Mouse (Mus musculus) lung, embryonic 15.5 days (tissue): ENCODE data around the gene Rnaseh2a. TPM values are rescaled to one million over a fixed set of nuclear protein-coding genes. Genes with fewer than 3 reads are reported as not detected.

ENCODE experiments used
- ATAC-seq: fragments of 200-750 bp; cut with Nextera tagmentation; 2 replicates; pipeline ENCODE4 v1.8.0; 2017; ENCODE audit warnings: moderate number of reproducible peaks, borderline replicate concordance; ENCODE audit not compliant: low FRiP score, low TSS enrichment; ENCODE audit errors: extremely low read depth
- H3K27ac ChIP-seq: fragments of 300-500 bp; sonication (generic); 2 replicates; pipeline ENCODE4 v1.5.1; 2015; ENCODE audit warnings: moderate library complexity, mild to moderate bottlenecking, inconsistent platforms
- H3K27me3 ChIP-seq: fragments of 300-500 bp; sonication (generic); 2 replicates; pipeline ENCODE4 v1.6.1; 2015; ENCODE audit warnings: inconsistent platforms
- H3K36me3 ChIP-seq: fragments of 300-500 bp; sonication (generic); 2 replicates; pipeline ENCODE4 v1.6.1; 2015; ENCODE audit warnings: inconsistent platforms
- H3K4me1 ChIP-seq: fragments of 300-500 bp; sonication (generic); 2 replicates; pipeline ENCODE4 v1.6.1; 2015; ENCODE audit warnings: inconsistent platforms
- H3K4me2 ChIP-seq: fragments of 300-500 bp; sonication (generic); 2 replicates; pipeline ENCODE4 v1.6.1; 2015; ENCODE audit warnings: inconsistent platforms, mild to moderate bottlenecking, moderate library complexity
- H3K4me3 ChIP-seq: fragments of 300-500 bp; sonication (generic); 2 replicates; pipeline ENCODE4 v1.5.1; 2015; ENCODE audit warnings: mild to moderate bottlenecking, inconsistent platforms
- H3K9ac ChIP-seq: fragments of 300-500 bp; sonication (generic); 2 replicates; pipeline ENCODE4 v1.6.1; 2015; ENCODE audit warnings: inconsistent platforms
- H3K9me3 ChIP-seq: fragments of 300-500 bp; sonication (generic); 2 replicates; pipeline ENCODE4 v1.6.1; 2016; ENCODE audit warnings: inconsistent platforms
- WGBS: fragments of 180-500 bp; shearing (Covaris S2); methylation state at CpG from one replicate; pipeline ENCODE4 v1.1.7; 2015; 5-methylcytosine and 5-hydroxymethylcytosine counted together
- polyA plus RNA-seq: library from polyadenylated mRNA; unstranded; fragments of >200 nt; fragmentation: Nextera tagmentation; extraction: Ambion mirVana; gene quantifications from 2 replicates; pipeline ENCODE4 v1.2.1, GENCODE M21; 2015

Rnaseh2a gene
- polyA plus RNA-seq, 1 experiment from 2014 or later = 114 TPM

DNA sequence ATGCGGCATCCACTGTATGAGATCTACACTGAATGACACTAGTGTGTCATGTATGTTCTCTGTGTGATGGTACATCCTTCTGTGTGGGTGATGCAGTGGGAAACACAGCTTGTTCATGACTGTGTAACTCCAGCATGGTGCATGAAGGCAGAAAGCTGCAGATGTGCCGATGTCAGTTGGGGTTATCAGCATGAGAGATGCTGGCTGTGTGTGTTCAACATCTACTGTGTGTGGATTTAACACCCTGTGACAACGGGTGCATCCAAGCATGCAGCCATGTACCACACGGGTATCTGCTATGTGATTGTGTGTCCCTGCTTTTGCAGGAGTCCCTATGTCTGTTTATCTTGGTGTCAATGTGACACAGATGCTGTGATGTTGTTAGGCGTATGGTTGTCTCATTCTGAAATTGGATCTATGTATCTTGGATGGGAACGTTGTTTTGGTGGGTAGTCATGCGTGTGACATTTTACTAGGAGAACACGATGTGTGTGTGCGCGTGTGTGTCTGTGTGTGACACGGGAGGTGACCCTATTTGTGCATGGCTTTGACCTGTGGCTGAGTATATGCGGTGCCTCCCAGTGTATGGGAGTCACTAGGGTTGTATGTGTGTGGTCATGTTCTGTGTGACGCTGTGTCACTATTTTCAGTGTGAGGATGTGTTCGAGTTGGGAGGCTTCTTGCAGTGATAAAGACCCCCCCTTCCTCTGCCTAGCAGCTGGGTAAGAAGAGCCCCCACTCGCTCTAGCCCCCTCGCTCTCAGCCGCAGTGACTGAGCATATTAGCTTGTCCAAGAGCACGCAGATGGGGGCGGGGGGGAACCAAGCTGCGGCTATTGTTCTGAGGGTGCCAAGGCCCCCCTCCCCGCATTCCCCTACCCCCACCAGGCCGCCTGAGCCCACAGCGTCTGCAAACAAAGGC lies 33.3 kb downstream of the Rnaseh2a start:
- no peak overlapping the region for H3K27ac ChIP-seq
- peak overlapping the region; percentile 64 for H3K4me2 ChIP-seq
- 22% methylated on average over 23 of the region's 23 CpGs for WGBS
- H3K9ac ChIP-seq = no peak overlapping the region
- no peaks in the 10 kb centered on the region for H3K36me3 ChIP-seq
- H3K4me3 ChIP-seq = peak overlapping the region; percentile 32
- H3K9me3 ChIP-seq = no peaks in the 10 kb centered on the region
- ATAC-seq = no peak
- peaks cover 12% of the 10 kb centered on the region for H3K4me1 ChIP-seq
- peaks cover 76% of the 10 kb centered on the region for H3K27me3 ChIP-seq

DNA sequence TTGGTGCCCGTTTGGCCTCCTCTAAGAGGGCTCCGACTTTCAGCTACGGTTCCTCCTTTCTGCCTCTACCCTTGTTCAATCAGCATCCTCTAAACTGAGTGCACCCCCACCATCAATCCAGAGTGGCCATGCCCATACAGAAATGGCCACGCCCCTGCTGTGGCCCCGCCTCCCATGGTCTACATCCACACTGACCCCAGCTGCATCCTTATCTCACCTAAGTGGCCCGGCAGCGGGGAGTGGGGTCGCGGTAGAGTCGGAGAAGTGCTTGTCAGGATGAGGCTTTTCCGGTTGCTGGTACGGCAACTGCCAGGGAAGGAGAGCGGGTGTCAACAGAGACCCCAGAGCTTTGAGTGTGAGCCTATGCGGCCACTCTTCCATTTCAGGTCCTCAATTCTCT lies 34.1 kb downstream of the Rnaseh2a start:
- no peak overlapping the region for H3K9ac ChIP-seq
- H3K4me1 ChIP-seq = peaks cover 12% of the 10 kb centered on the region
- no peak overlapping the region for H3K4me3 ChIP-seq
- peak; percentile 48; the same call in 1 of the 2 replicates for ATAC-seq
- peaks cover 80% of the 10 kb centered on the region for H3K27me3 ChIP-seq
- H3K36me3 ChIP-seq = no peaks in the 10 kb centered on the region
- 4% methylated on average over 14 of the region's 14 CpGs for WGBS
- H3K9me3 ChIP-seq = no peaks in the 10 kb centered on the region
- no peak overlapping the region for H3K4me2 ChIP-seq
- no peak overlapping the region for H3K27ac ChIP-seq

GRCm38 (mm10) chr8:84934860-84935259 lies 34.7 kb downstream of the Rnaseh2a start:
- Histone ChIP-seq H3K9me3 (no peaks in the 10 kb centered on the region), H3K9ac (no peak overlapping the region), H3K4me1 (peaks cover 12% of the 10 kb centered on the region), H3K27me3 (peaks cover 86% of the 10 kb centered on the region), H3K4me2 (no peak overlapping the region), H3K36me3 (no peaks in the 10 kb centered on the region), H3K27ac (no peak overlapping the region), H3K4me3 (no peak overlapping the region)
- WGBS = under 1% methylated on average over 15 of the region's 15 CpGs
- ATAC-seq = no peak

- 76% methylated on average over 16 of the region's 16 CpGs for WGBS
- Histone ChIP-seq H3K9ac (no peak overlapping the region), H3K4me1 (peaks cover 16% of the 10 kb centered on the region), H3K36me3 (no peaks in the 10 kb centered on the region), H3K4me3 (no peak overlapping the region), H3K9me3 (no peaks in the 10 kb centered on the region), H3K27me3 (peaks cover 89% of the 10 kb centered on the region), H3K4me2 (no peak overlapping the region), H3K27ac (no peak overlapping the region)
- ATAC-seq = no peak
Observed at GRCm38 (mm10) chr8:84933767-84934559, 35.6 kb downstream of the Rnaseh2a start.

GRCm38 (mm10) chr8:84930582-84930981 lies 39.0 kb downstream of the Rnaseh2a start:
- H3K27me3 ChIP-seq = peaks cover 60% of the 10 kb centered on the region
- 82% methylated on average over 13 of the region's 13 CpGs for WGBS
- no peak overlapping the region for H3K4me2 ChIP-seq
- ATAC-seq = no peak
- H3K4me1 ChIP-seq = peaks cover 11% of the 10 kb centered on the region; the same call in 1 of the 2 replicates
- no peaks in the 10 kb centered on the region for H3K36me3 ChIP-seq
- no peak overlapping the region for H3K4me3 ChIP-seq
- H3K9ac ChIP-seq = no peak overlapping the region
- H3K9me3 ChIP-seq = no peaks in the 10 kb centered on the region
- H3K27ac ChIP-seq = no peak overlapping the region

DNA sequence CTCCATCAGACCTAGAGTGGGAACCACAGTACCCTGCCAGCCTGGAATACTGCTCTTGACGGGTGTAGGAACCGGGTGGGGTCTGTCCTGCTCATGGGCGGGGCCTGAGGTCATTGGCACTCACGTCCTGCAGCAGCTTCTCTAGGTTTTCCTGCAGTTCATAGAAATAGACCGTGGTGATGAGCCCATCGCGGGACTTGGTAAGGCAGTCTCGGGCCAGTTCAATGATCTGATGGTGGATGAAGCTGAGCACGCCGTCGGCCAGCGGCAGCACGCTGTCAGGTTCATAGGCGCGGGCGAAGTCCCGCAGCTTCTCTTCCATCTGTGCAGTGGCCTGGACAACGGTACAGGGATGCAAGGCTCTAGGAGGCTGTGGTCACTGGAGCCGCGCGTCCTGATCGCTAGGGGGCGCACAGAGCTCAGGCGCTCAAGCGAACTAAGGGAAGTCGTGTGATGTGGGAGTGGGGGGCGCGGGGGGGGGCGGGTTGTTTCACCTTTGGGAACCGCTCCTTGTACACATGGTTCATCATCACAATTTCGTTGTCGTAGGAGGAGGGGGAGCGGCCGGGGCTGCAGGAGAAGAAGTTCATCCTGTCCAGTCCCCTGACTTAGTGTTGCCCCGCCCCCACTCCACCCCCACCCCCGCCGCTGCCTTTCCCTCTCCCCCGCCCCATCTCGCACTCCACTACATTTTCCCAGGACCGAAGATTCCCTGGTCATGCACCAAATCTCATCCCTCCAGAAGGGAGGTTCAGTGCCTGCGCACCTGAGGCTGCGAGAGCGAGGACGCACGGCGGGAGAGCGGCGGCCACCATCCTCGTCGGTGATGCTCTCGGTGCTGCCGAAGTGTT lies 40.9 kb downstream of the Rnaseh2a start:
- Histone ChIP-seq H3K27ac (no peak overlapping the region), H3K9ac (no peak overlapping the region), H3K4me1 (peaks cover 8% of the 10 kb centered on the region; the same call in 1 of the 2 replicates), H3K4me2 (peak overlapping the region; percentile 69), H3K27me3 (peaks cover 44% of the 10 kb centered on the region), H3K9me3 (no peaks in the 10 kb centered on the region), H3K36me3 (no peaks in the 10 kb centered on the region), H3K4me3 (peak overlapping the region; percentile 32)
- peak; percentile 58; the same call in 1 of the 2 replicates for ATAC-seq
- 2% methylated on average over 48 of the region's 52 CpGs for WGBS

GRCm38 (mm10) chr8:84927513-84927912 lies 42.1 kb downstream of the Rnaseh2a start:
- no peak overlapping the region for H3K9ac ChIP-seq
- no peak overlapping the region for H3K4me2 ChIP-seq
- no peak overlapping the region for H3K4me3 ChIP-seq
- no peaks in the 10 kb centered on the region for H3K9me3 ChIP-seq
- no peaks in the 10 kb centered on the region for H3K36me3 ChIP-seq
- peaks cover 45% of the 10 kb centered on the region for H3K27me3 ChIP-seq
- ATAC-seq = no peak
- no peak overlapping the region for H3K27ac ChIP-seq
- peaks cover 8% of the 10 kb centered on the region; the same call in 1 of the 2 replicates for H3K4me1 ChIP-seq
- WGBS = 61% methylated on average over 1 of the region's 1 CpGs

DNA sequence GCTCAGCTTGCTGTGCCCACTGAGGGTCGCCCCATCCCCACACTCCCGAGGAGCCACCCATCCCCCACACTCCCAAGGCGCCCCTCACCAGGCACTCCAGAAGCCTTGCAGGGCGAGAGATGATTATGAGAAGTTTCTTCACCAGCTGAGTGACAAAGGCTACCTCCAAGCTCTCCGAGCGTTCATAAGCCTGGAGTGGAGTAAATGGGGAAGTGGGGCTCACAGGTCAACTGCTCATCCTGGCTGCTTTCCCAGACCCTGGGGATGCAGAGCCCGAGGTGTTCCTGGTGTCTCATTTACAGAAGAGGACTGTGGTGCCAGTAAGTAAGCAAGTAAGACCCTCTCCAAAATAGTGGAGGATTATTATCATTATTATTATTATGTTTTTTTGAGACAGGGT lies 44.0 kb downstream of the Rnaseh2a start:
- no peak overlapping the region for H3K4me2 ChIP-seq
- H3K4me3 ChIP-seq = no peak overlapping the region
- no peak overlapping the region for H3K9ac ChIP-seq
- 46% methylated on average over 7 of the region's 7 CpGs for WGBS
- ATAC-seq = no peak
- peaks cover 8% of the 10 kb centered on the region; the same call in 1 of the 2 replicates for H3K4me1 ChIP-seq
- no peak overlapping the region for H3K27ac ChIP-seq
- no peaks in the 10 kb centered on the region for H3K36me3 ChIP-seq
- peaks cover 30% of the 10 kb centered on the region for H3K27me3 ChIP-seq
- no peaks in the 10 kb centered on the region for H3K9me3 ChIP-seq

DNA sequence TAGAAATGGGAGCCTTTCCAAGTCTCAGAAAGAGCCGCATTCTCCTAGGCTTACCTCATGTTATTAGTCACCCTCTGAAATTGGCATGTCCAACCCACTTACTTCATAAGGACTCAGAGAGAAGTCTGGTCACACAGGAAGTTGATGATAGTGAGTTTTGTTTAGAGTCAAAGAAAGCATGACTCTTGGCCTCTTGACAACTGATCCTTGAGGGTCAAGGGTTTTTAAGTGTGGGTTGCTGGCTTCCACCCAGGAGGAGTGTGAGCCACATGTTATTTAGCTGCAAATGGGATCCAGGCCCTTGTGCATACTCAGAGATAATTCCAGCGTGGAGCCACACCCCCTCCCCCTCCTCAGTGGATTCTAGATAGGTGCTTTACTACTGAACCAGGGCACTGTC lies 48.0 kb downstream of the Rnaseh2a start:
- Histone ChIP-seq H3K4me2 (no peak overlapping the region), H3K9ac (no peak overlapping the region), H3K36me3 (no peaks in the 10 kb centered on the region; the same call in 1 of the 2 replicates), H3K27ac (no peak overlapping the region), H3K9me3 (no peaks in the 10 kb centered on the region), H3K27me3 (peaks cover 31% of the 10 kb centered on the region), H3K4me1 (no peaks in the 10 kb centered on the region), H3K4me3 (no peak overlapping the region)
- ATAC-seq = 0 out of 2 replicates have a peak, but pooled peaks have one; percentile 39
- 55% methylated on average over 2 of the region's 2 CpGs for WGBS

DNA sequence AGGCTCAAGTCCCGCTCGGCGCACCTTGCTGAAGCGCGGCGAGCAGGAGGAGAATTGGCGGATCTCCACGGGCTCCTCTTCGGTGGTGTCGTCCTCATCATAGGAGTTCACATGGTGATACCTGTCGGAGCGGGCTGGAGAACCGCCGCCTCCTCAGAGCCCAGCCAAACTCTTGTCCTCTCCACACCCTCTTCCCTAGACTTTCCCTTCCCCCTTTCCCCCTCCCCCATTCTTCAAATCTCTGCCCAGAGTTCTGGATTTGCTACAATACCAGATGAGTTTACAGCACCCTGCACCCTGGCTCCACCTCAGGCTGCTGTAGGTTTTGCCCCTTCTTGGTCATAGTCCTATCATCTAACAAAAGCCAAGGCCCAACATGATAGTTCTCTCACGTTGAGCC lies 50.9 kb downstream of the Rnaseh2a start:
- no peak overlapping the region for H3K4me3 ChIP-seq
- H3K4me1 ChIP-seq = no peaks in the 10 kb centered on the region
- no peaks in the 10 kb centered on the region for H3K9me3 ChIP-seq
- no peak overlapping the region for H3K9ac ChIP-seq
- no peak overlapping the region for H3K27ac ChIP-seq
- WGBS = 83% methylated on average over 15 of the region's 15 CpGs
- no peak overlapping the region for H3K4me2 ChIP-seq
- no peak for ATAC-seq
- peaks cover 40% of the 10 kb centered on the region for H3K27me3 ChIP-seq
- no peaks in the 10 kb centered on the region; the same call in 1 of the 2 replicates for H3K36me3 ChIP-seq

DNA sequence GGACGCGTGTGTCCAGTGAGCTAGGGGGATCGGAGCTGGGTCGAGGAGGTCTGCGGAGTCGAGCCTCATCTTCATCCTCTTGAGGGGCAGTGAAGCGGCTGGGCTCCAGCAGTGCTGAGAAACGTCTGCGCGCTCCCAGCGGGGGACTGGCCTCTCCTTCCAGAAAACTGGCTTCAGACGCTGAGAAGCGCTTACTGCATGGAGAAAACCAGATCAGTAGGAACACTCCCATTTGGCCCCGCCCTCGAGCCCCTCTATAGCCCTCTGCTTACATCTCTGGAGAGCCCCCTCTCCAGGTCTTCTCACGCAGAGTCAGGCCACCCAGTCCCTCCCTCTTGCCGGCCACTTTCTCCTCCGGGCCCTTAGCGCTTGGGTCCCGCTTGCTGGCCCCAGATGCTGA lies 51.8 kb downstream of the Rnaseh2a start:
- H3K36me3 ChIP-seq = no peaks in the 10 kb centered on the region; the same call in 1 of the 2 replicates
- H3K9ac ChIP-seq = no peak overlapping the region
- peaks cover 8% of the 10 kb centered on the region for H3K4me1 ChIP-seq
- no peak for ATAC-seq
- H3K27me3 ChIP-seq = peaks cover 45% of the 10 kb centered on the region
- H3K4me3 ChIP-seq = no peak overlapping the region
- WGBS = 34% methylated on average over 20 of the region's 20 CpGs
- H3K9me3 ChIP-seq = no peaks in the 10 kb centered on the region
- no peak overlapping the region for H3K4me2 ChIP-seq
- H3K27ac ChIP-seq = no peak overlapping the region
